Mouse (Mus musculus) liver, embryonic 15.5 days (tissue): Measurements from ENCODE around the gene Lrrc4. TPM values are rescaled to one million over a fixed set of nuclear protein-coding genes. Genes with fewer than 3 reads are reported as not detected.
A peak's percentile ranks its signal among the peaks of the same experiment; 100 is the strongest.

Experiments used
- ATAC-seq: fragments of 200-750 bp; cut with Nextera tagmentation; 2 replicates; pipeline ENCODE4 v1.8.0; 2017; ENCODE audit warnings: moderate number of reproducible peaks, mild to moderate bottlenecking, moderate library complexity; ENCODE audit not compliant: insufficient read depth
- H3K27ac ChIP-seq: fragments of 300-500 bp; sonication (generic); replicated peaks from 2 replicates; pipeline ENCODE4 v1.5.1; 2015; ENCODE audit warnings: mild to moderate bottlenecking, inconsistent platforms
- H3K27me3 ChIP-seq: fragments of 300-500 bp; sonication (generic); 2 replicates; pipeline ENCODE4 v1.6.1; 2015; ENCODE audit warnings: mild to moderate bottlenecking, inconsistent platforms
- H3K36me3 ChIP-seq: fragments of 300-500 bp; sonication (generic); replicated peaks from 2 replicates; pipeline ENCODE4 v1.6.1; 2015; ENCODE audit warnings: moderate library complexity, mild to moderate bottlenecking, inconsistent platforms
- H3K4me1 ChIP-seq: fragments of 300-500 bp; sonication (generic); replicated peaks from 2 replicates; pipeline ENCODE4 v1.6.1; 2015; ENCODE audit warnings: inconsistent platforms
- H3K4me2 ChIP-seq: fragments of 300-500 bp; sonication (generic); 2 replicates; pipeline ENCODE4 v1.6.1; 2015; ENCODE audit warnings: moderate library complexity, mild to moderate bottlenecking, inconsistent platforms
- H3K4me3 ChIP-seq: fragments of 300-500 bp; sonication (generic); replicated peaks from 2 replicates; pipeline ENCODE4 v1.5.1; 2015; ENCODE audit warnings: mild to moderate bottlenecking, inconsistent platforms
- H3K9ac ChIP-seq: fragments of 300-500 bp; sonication (generic); 2 replicates; pipeline ENCODE4 v1.6.1; 2015; ENCODE audit warnings: moderate library complexity, mild to moderate bottlenecking, inconsistent platforms
- H3K9me3 ChIP-seq: fragments of 300-500 bp; sonication (generic); replicated peaks from 2 replicates; pipeline ENCODE4 v1.6.1; 2016; ENCODE audit warnings: inconsistent platforms
- WGBS: fragments of 180-500 bp; shearing (Covaris S2); methylation state at CpG from one replicate; pipeline ENCODE4 v1.1.7; 2015; ENCODE audit warnings: mixed read lengths; ENCODE audit not compliant: insufficient replicate concordance; 5-methylcytosine and 5-hydroxymethylcytosine counted together
- polyA plus RNA-seq: library from polyadenylated mRNA; unstranded; fragments of >200 nt; fragmentation: Nextera tagmentation; extraction: Ambion mirVana; gene quantifications from 2 replicates; pipeline ENCODE4 v1.2.1, GENCODE M21; 2015

Lrrc4 gene
- polyA plus RNA-seq, result 0.02 and 0.08 TPM in 2 replicates

DNA sequence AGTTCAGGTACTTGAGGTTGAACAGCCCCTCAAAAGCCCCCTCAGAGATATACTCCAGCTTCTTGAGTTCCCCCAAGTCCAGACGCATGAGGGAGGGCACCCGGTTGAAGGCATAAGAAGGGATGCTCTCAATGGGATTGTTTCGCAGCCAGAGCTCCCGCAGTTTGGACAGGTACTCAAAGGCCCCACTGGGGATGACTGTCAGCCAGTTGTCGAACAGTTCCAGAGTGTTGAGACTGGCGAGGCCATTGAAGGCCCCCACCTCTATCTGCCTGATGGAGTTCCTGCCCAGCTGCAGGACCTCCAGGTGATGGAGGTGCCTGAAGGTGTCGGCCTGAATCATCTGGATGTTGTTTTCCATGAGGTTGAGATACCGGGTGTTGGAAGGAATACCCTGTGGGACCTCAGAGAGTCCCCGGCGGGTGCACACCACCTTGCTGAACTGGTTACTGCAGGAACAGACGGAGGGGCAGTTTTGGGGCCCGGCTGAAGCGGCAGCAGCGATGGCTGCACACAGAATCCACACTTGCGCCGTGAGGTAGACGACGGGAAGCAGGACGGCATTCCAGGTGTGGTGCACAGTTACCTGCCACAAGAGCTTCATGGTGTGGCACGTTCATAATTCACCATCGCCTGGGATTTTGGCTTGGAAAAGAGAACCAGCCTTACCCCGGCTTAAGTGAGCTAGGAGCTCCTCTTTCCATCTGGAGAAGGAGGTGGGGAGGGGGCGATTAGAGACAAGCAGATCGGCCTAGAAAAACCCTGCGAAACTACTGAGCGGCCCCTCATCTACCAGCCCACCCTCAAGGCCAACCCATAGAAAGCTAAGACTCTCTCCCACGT, at the start of gene Lrrc4:
Lrrc4 (minus strand) TSS at position 737 of the 843 bp plus-strand sequence.
- WGBS, result 52% methylated on average over 27 of the region's 27 CpGs
- H3K27ac ChIP-seq, result no peak within 1 kb of the TSS
- peak within 1 kb of the TSS; percentile 52 for H3K4me3 ChIP-seq
- no peak for ATAC-seq
- H3K36me3 ChIP-seq, result no peaks in the 10 kb centered on the region
- no peaks in the 10 kb centered on the region for H3K9me3 ChIP-seq
- H3K4me1 ChIP-seq, result peaks cover 24% of the 10 kb centered on the region
- H3K9ac ChIP-seq, result no peak within 1 kb of the TSS
- peak within 1 kb of the TSS; percentile 81 for H3K4me2 ChIP-seq
- H3K27me3 ChIP-seq, result peaks cover 58% of the 10 kb centered on the region

DNA sequence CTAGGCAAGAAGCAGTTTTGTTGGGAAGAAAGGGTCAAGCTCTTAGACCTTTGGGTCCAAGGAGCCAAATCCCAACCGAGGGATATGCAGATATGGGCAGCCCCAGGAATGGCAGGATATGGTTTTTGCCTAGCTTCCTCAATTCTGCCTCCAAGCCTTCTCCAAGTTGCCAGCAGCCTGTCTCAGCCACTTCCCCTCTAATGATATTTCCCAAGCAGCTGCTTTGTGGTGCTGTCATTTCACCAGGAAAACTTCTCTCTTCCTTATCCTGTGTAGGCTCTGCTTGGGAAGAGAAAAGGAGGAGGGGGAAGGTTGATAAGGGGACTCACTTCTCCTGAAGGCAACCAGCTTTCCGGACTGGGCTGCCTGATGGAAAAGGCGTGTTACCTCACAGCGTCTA, 49.4 kb upstream of the Lrrc4 start:
- no peak for ATAC-seq
- Histone ChIP-seq H3K4me2 (no peak overlapping the region), H3K27ac (no peak overlapping the region), H3K4me1 (no peaks in the 10 kb centered on the region), H3K36me3 (peaks cover 55% of the 10 kb centered on the region), H3K27me3 (no peaks in the 10 kb centered on the region), H3K9ac (no peak overlapping the region), H3K4me3 (no peak overlapping the region), H3K9me3 (no peaks in the 10 kb centered on the region)
- 45% methylated on average over 4 of the region's 4 CpGs for WGBS

DNA sequence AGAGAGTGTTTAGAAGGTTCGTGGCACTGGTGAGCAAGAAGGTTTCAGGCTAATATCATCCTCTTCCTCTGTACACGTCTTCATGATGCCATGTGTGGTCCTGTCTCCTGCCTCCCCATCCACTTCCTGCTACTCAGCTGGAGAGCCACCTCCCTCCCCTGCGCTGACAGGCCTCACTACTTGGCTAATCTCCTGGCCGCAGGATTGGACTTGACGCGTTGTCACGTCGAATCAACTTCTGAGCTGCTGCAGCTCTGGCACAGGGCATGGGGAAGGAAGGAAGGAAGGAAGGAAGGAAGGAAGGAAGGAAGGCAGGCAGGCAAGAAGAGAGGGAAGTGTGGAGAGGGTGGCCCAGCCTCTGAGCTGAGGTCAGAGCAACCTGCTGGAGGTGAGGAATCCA, 47.8 kb upstream of the Lrrc4 start:
- Histone ChIP-seq H3K27ac (no peak overlapping the region), H3K27me3 (no peaks in the 10 kb centered on the region)

DNA sequence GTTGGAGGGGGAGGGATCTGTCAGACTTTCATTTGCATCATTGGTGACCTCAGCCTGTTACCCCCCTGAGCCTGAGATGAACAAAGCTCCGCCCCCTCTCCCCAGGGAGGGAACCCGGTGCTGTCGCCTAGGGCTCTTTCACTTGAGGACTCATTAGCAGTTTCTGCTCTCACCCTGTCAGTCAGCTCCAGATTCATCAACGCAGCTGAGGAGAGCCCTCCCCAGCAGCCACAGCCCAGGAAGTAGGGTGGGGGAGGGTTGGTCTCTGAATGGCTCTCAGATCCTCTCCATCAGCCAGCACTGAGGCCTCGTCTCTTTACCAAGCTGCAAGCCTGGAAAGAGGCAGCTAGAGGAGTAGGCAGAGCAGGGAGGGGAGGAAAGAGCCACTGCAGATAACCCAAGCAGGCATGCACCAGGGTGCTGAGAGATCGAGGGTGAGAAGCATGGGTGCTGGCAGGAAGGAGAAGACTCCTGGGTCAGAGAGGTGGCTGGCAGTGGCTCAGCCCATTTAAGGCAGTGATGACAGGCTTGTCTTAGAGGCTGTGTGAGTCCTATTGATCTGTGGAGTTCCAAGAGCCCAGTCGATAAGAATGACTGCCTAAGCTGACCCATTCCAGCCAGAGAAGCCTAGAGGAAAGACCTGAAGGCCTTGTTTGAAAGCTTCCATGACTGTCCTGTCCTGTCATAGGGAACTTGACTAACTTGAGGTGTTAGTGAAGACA, 46.6 kb upstream of the Lrrc4 start:
- no peak overlapping the region for H3K9ac ChIP-seq
- WGBS, result 45% methylated on average over 7 of the region's 7 CpGs
- H3K4me1 ChIP-seq, result no peaks in the 10 kb centered on the region
- no peak overlapping the region for H3K4me2 ChIP-seq
- H3K27me3 ChIP-seq, result no peaks in the 10 kb centered on the region
- peaks cover 43% of the 10 kb centered on the region for H3K36me3 ChIP-seq
- ATAC-seq, result no peak
- no peaks in the 10 kb centered on the region for H3K9me3 ChIP-seq
- no peak overlapping the region for H3K4me3 ChIP-seq
- no peak overlapping the region for H3K27ac ChIP-seq

More for the DNA sequence above, 47.8 kb upstream of the Lrrc4 start:
- Histone ChIP-seq H3K4me3 (no peak overlapping the region), H3K9me3 (no peaks in the 10 kb centered on the region), H3K36me3 (peaks cover 55% of the 10 kb centered on the region), H3K4me1 (no peaks in the 10 kb centered on the region), H3K4me2 (no peak overlapping the region), H3K9ac (no peak overlapping the region)
- 41% methylated on average over 8 of the region's 8 CpGs for WGBS
- no peak for ATAC-seq

DNA sequence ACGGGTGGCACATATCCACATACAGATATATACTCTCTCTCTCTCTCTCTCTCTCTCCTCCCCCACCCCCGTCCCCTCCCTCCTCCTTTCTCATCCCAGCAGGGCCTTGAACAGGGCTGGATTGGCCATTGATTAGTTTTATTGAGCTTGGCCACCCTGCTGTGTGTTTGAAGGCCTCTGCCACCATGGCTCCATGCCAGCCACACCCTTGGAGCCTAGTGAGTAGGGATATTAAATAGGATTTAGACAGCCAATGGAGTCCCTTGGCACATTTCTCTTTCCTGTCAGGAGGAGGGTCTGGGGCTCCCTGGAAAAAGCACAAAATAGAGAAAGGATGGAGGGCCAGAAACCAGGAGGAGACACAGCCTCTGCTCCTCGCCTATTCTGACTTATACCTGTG, 44.9 kb upstream of the Lrrc4 start:
- Histone ChIP-seq H3K4me3 (no peak overlapping the region), H3K9me3 (no peaks in the 10 kb centered on the region), H3K4me2 (no peak overlapping the region), H3K36me3 (peaks cover 38% of the 10 kb centered on the region), H3K27ac (no peak overlapping the region), H3K9ac (no peak overlapping the region), H3K27me3 (no peaks in the 10 kb centered on the region), H3K4me1 (no peaks in the 10 kb centered on the region)
- no peak for ATAC-seq
- 58% methylated on average over 3 of the region's 3 CpGs for WGBS

DNA sequence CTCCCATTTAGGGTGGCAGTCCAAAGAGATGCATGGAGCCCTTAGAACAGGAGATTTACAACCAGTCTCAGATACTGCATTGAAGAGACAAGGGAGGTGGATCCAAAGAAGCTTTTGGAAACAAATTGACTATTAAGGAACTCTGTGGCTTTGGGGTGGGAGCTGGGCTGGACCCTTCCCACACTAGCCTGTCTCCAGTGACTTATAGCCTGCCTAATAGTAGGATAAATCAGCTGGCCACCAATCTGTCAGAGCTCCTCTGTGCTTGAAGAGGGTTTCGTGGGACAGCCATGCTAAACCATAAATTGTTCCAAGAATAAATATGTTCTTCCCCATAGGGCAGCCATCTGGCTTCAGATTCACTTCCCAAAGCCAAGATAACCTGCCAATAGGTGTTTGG, 43.8 kb upstream of the Lrrc4 start:
- Histone ChIP-seq H3K36me3 (peaks cover 32% of the 10 kb centered on the region), H3K4me3 (no peak overlapping the region), H3K4me2 (no peak overlapping the region), H3K27ac (no peak overlapping the region), H3K9ac (no peak overlapping the region), H3K9me3 (no peaks in the 10 kb centered on the region), H3K27me3 (no peaks in the 10 kb centered on the region), H3K4me1 (no peaks in the 10 kb centered on the region)
- 81% methylated on average over 1 of the region's 1 CpGs for WGBS
- ATAC-seq, result no peak

DNA sequence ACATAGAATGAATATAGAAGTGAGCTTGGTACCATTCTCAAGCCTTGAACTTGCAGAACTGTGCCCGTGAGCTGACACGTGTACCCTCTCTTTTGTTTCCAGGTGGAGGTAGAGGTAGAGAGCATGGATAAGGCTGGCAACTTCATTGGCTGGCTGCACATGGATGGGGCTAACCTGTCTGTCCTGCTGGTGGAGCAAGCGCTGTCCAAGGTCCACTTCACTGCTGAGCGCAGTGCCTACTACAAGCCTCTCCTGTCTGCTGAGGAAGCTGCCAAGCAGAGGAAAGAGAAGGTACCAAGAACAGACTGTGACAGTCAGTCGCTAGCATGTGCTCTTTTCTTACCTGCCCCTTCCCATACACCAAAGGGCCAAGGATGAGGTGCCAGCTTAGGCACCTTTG, 43.2 kb upstream of the Lrrc4 start:
- 82% methylated on average over 5 of the region's 5 CpGs for WGBS
- Histone ChIP-seq H3K27ac (no peak overlapping the region), H3K9me3 (no peaks in the 10 kb centered on the region), H3K27me3 (no peaks in the 10 kb centered on the region), H3K9ac (no peak overlapping the region), H3K4me3 (no peak overlapping the region), H3K4me2 (no peak overlapping the region), H3K4me1 (no peaks in the 10 kb centered on the region), H3K36me3 (peaks cover 28% of the 10 kb centered on the region)
- ATAC-seq, result no peak

DNA sequence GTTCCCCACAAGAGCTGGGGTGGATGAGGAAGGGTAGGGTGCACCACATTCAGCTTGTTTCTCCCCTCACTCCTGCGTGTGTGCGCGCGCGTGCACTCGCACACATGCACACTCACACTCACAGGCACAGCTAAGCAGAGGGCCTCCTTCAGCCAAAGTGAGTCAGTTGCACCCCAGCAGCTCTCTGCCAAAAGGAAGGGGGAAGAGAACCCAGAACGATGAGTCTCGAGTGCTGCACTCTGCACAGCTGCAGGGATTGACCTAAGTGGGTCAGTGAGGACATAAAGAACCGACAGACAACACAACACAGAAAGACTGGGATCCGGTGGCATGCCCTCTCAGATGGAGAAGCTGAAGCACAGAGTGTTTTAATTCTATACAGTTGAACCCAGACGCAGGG, 42.5 kb upstream of the Lrrc4 start:
- peaks cover 24% of the 10 kb centered on the region for H3K36me3 ChIP-seq
- 83% methylated on average over 11 of the region's 11 CpGs for WGBS
- no peaks in the 10 kb centered on the region for H3K27me3 ChIP-seq
- no peak for ATAC-seq
- H3K9me3 ChIP-seq, result no peaks in the 10 kb centered on the region
- no peak overlapping the region for H3K4me2 ChIP-seq
- H3K4me1 ChIP-seq, result no peaks in the 10 kb centered on the region
- H3K9ac ChIP-seq, result no peak overlapping the region
- no peak overlapping the region for H3K27ac ChIP-seq
- no peak overlapping the region for H3K4me3 ChIP-seq

DNA sequence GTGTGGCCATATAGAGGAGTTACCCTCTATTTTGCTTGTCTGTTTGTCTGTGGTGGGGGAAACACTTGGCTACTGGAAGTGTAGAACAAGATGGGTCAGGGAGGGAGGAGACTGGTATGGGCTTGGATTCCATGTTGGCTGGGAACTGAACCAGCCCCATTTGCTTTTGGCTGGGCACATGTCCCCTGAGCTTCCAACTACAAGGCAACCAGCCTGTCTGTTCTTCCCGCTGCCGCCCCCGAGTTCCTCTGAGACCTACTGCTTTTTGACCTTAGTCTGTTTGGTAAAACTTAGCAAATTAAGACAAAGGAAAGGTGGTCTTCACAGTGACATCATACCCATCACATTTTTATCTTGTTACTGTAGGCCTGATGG, 40.9 kb upstream of the Lrrc4 start:
- ATAC-seq, result no peak
- Histone ChIP-seq H3K4me1 (no peaks in the 10 kb centered on the region), H3K36me3 (peaks cover 24% of the 10 kb centered on the region), H3K9ac (no peak overlapping the region), H3K4me2 (no peak overlapping the region), H3K27ac (no peak overlapping the region), H3K9me3 (no peaks in the 10 kb centered on the region), H3K4me3 (no peak overlapping the region), H3K27me3 (no peaks in the 10 kb centered on the region)
- 90% methylated on average over 3 of the region's 3 CpGs for WGBS

DNA sequence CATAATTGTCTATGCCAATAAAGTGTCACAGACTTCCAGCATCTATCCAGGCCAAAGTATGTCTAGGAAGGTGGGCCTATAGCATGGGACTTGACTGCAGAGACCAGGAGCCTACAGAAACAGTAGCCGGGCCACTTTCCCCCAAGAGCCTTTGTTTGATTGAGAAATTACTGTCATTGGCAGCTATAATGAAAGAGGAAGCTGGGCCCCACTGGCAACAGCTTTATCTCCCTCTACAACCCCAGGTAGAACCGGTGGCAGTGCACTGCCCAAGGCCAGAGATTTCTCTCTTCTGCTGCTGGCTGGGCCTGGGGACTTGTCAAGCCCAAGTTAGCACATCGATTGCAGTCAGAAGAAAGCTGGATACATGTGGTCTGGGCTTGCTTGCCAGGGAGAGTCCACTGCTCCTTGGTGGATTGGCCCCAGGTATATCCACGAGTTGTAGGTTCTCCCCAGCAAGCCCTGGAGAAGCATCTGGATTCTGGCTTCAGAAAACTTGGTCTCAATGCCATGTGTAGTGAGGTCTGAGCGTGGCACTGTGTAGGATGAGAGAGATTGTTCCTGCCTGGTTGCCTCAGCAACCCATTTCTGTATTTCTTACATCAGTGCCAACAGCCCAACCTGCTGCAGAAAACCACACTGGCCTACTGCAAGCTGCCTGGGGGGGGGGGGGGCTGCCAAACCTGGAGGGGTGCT, 40.3 kb upstream of the Lrrc4 start:
- no peaks in the 10 kb centered on the region for H3K27me3 ChIP-seq
- peaks cover 22% of the 10 kb centered on the region for H3K36me3 ChIP-seq
- 52% methylated on average over 5 of the region's 5 CpGs for WGBS
- H3K4me2 ChIP-seq, result no peak overlapping the region
- H3K27ac ChIP-seq, result no peak overlapping the region
- H3K4me3 ChIP-seq, result no peak overlapping the region
- no peaks in the 10 kb centered on the region for H3K4me1 ChIP-seq
- no peak for ATAC-seq
- H3K9me3 ChIP-seq, result no peaks in the 10 kb centered on the region
- no peak overlapping the region for H3K9ac ChIP-seq
